ENCODE assay signal across 15 mouse cellular contexts in genomic region chr6:90750091-90750490, GRCm38 (mm10).
A peak's percentile ranks its signal among the peaks of the same experiment; 100 is the strongest.
DNase-seq lines count a peak whose midpoint lies in the region; ATAC-seq and TF ChIP-seq lines count a peak whose summit lies in the region.
"Had no signal": no experiment of that assay in that cellular context is flagged by ENCODE, and none has a peak within 500 bp of the region (broad histone marks: within the 10 kb centered on the region; RNA-seq: fewer than 3 reads in every experiment).

No protein-coding gene starts in this region.

- no peak for TF ChIP-seq POLR2A in liver, adult 2 months (IDR thresholded peaks at IDR 0.05; ENCODE audit: extremely low read depth, insufficient read depth, low read length)
- no peak for TF ChIP-seq POLR2A in myocyte (IDR thresholded peaks at IDR 0.05; ENCODE audit: insufficient read length, low read depth)

- no peak overlapping the region for H3K4me2 ChIP-seq in heart, embryonic 13.5 days
- H3K4me2 ChIP-seq in myocyte (ENCODE audit: low read depth) = peak overlapping the region; percentile 0
- H3K4me2 ChIP-seq in hindbrain, embryonic 12.5 days (replicated peaks) = no peak overlapping the region
- H3K4me2 ChIP-seq: forebrain, embryonic 15.5 days; limb, embryonic 15.5 days; midbrain, embryonic 15.5 days had no signal

- no peak overlapping the region for H3K9ac ChIP-seq in heart, embryonic 13.5 days
- H3K9ac ChIP-seq in liver, adult 2 months (ENCODE audit: low read depth, low read length) = no peak overlapping the region
- H3K9ac ChIP-seq in hindbrain, embryonic 12.5 days = no peak overlapping the region
- H3K9ac ChIP-seq: forebrain, embryonic 15.5 days; limb, embryonic 15.5 days; midbrain, embryonic 15.5 days had no signal

- TF ChIP-seq CTCF in liver, adult 2 months (IDR thresholded peaks at IDR 0.05; ENCODE audit: low read depth, low read length) = no peak

- H3K36me3 ChIP-seq in heart, embryonic 13.5 days = no peaks in the 10 kb centered on the region
- no peaks in the 10 kb centered on the region for H3K36me3 ChIP-seq in liver, adult 2 months (ENCODE audit: control insufficient read depth, insufficient read depth, low read length)
- peaks cover 6% of the 10 kb centered on the region for H3K36me3 ChIP-seq in myocyte (ENCODE audit: control insufficient read depth, insufficient read depth)
- H3K36me3 ChIP-seq in hindbrain, embryonic 12.5 days = no peaks in the 10 kb centered on the region
- H3K36me3 ChIP-seq: forebrain, embryonic 15.5 days; limb, embryonic 15.5 days; midbrain, embryonic 15.5 days had no signal

- H3K79me2 ChIP-seq in liver, adult 2 months (ENCODE audit: control insufficient read depth, insufficient read depth, low read length) = no peaks in the 10 kb centered on the region
- peaks cover 84% of the 10 kb centered on the region for H3K79me2 ChIP-seq in myocyte (ENCODE audit: control insufficient read depth, insufficient read depth)

- H3ac ChIP-seq in myocyte (ENCODE audit: control insufficient read depth, insufficient read length) = no peak overlapping the region

- intact Hi-C loops in heart, postnatal 25 days (cut with DNase I) = no loop called here

- DNase-seq in heart, postnatal 25 days (ENCODE audit: low spot score) = no peak
- DNase-seq in MEL-GATA-1-ER (ENCODE audit: extremely low read depth, low read depth) = peak; percentile 77
- peak; percentile 91 for DNase-seq in liver, adult 2 months (ENCODE audit: extremely low read depth, low read depth, low spot score)
- no peak for DNase-seq in adrenal gland, adult 2 months
- DNase-seq in left cerebral cortex, adult 11 months (ENCODE audit: low spot score) = no peak
- DNase-seq: cerebellum, adult 9-10 months; right cerebral cortex, postnatal 14 days had no signal

- no peaks in the 10 kb centered on the region for H3K9me3 ChIP-seq in heart, embryonic 13.5 days
- H3K9me3 ChIP-seq in hindbrain, embryonic 12.5 days (replicated peaks) = no peaks in the 10 kb centered on the region
- H3K9me3 ChIP-seq: forebrain, embryonic 15.5 days; limb, embryonic 15.5 days; midbrain, embryonic 15.5 days had no signal

- no peak overlapping the region for H3K4me3 ChIP-seq in heart, embryonic 13.5 days
- no peak overlapping the region for H3K4me3 ChIP-seq in liver, adult 2 months (ENCODE audit: insufficient read depth, low read depth, low read length)
- no peak overlapping the region for H3K4me3 ChIP-seq in myocyte
- H3K4me3 ChIP-seq in hindbrain, embryonic 12.5 days = no peak overlapping the region
- H3K4me3 ChIP-seq: forebrain, embryonic 15.5 days; limb, embryonic 15.5 days; midbrain, embryonic 15.5 days had no signal

- ATAC-seq in heart, embryonic 13.5 days (ENCODE audit: extremely low read depth, insufficient number of reproducible peaks, low FRiP score, low TSS enrichment) = no peak
- no peak for ATAC-seq in hindbrain, embryonic 12.5 days (ENCODE audit: low FRiP score)
- ATAC-seq: forebrain, embryonic 15.5 days; hindbrain, embryonic 16.5 days; midbrain, embryonic 15.5 days had no signal

- H3K4me1 ChIP-seq in heart, embryonic 13.5 days = peaks cover 76% of the 10 kb centered on the region
- peaks cover 55% of the 10 kb centered on the region for H3K4me1 ChIP-seq in liver, adult 2 months (ENCODE audit: control insufficient read depth, insufficient read depth, low read length)
- no peaks in the 10 kb centered on the region for H3K4me1 ChIP-seq in hindbrain, embryonic 12.5 days

- 9% methylated on average over 2 of the region's 2 CpGs for WGBS in heart, embryonic 13.5 days
- WGBS in liver, adult 2 months = 23% methylated on average over 2 of the region's 2 CpGs
- WGBS in hindbrain, embryonic 12.5 days = 72% methylated on average over 2 of the region's 2 CpGs

- peak overlapping the region; percentile 40 for H3K27ac ChIP-seq in heart, embryonic 13.5 days (replicated peaks)
- no peak overlapping the region for H3K27ac ChIP-seq in liver, adult 2 months (replicated peaks; ENCODE audit: insufficient read depth, low read depth, low read length)
- H3K27ac ChIP-seq in hindbrain, embryonic 12.5 days = no peak overlapping the region
- H3K27ac ChIP-seq: forebrain, embryonic 15.5 days; kidney, postnatal 0 days; limb, embryonic 15.5 days; midbrain, embryonic 15.5 days had no signal

- H3K27me3 ChIP-seq in heart, embryonic 13.5 days (replicated peaks) = no peaks in the 10 kb centered on the region
- no peaks in the 10 kb centered on the region for H3K27me3 ChIP-seq in liver, adult 2 months (ENCODE audit: control insufficient read depth, insufficient read depth, low read length)
- H3K27me3 ChIP-seq in myocyte (ENCODE audit: control insufficient read depth, insufficient read depth, insufficient read length) = no peaks in the 10 kb centered on the region
- H3K27me3 ChIP-seq in hindbrain, embryonic 12.5 days = no peaks in the 10 kb centered on the region
- H3K27me3 ChIP-seq: forebrain, embryonic 15.5 days; limb, embryonic 15.5 days; midbrain, embryonic 15.5 days had no signal

TF ChIP-seq in myocyte, 11 proteins besides CTCF, POLR2A, EP300 and RAD21:
- no peak for TF ChIP-seq USF1 (IDR thresholded peaks at IDR 0.05; ENCODE audit: low read depth)
- no peak for TF ChIP-seq REST (IDR thresholded peaks at IDR 0.05; ENCODE audit: insufficient read depth, insufficient read length)

Comparison
In these comparisons a context has a peak if more than half of its experiments do, and no peak if none do; other contexts are left out.
1. DNase-seq: peak in MEL-GATA-1-ER (single experiment) and liver, adult 2 months (single experiment); none in heart, postnatal 25 days (single experiment), adrenal gland, adult 2 months (single experiment) and left cerebral cortex, adult 11 months (single experiment).